Mouse (Mus musculus) megakaryocyte-erythroid progenitor cell, adult 5-6 weeks (primary cell): ENCODE results near the gene Mis12. TPM values are rescaled to one million over a fixed set of nuclear protein-coding genes. Genes with fewer than 3 reads are reported as not detected.

ENCODE experiments used
- ATAC-seq: replicated peaks from 2 replicates; pipeline ENCODE4 v1.8.0; 2016; ENCODE audit warnings: mild to moderate bottlenecking, inconsistent platforms; ENCODE audit not compliant: severe bottlenecking, poor library complexity, low FRiP score, low TSS enrichment
- total RNA-seq, 2 experiments: library from RNA; stranded (forward) in 1 of 2; stranded (reverse) in 1 of 2; fragments of 200-1000, 215-1000 nt in 1 of 2; fragments of >200 nt in 1 of 2; fragmentation: Nextera tagmentation in 1 of 2; gene quantifications; 2 replicates each; pipeline ENCODE4 v1.2.3; 2014 to 2017

Gene Mis12
- total RNA-seq, 2 experiments from 2014 or later: 26.6 to 30.4 TPM

GRCm38 (mm10) chr11:71008321-71008720, 11.1 kb upstream of the Mis12 start:
- ATAC-seq: no peak

GRCm38 (mm10) chr11:71012743-71013142, 6.7 kb upstream of the Mis12 start:
- ATAC-seq: no peak

- no peak for ATAC-seq
These were observed 2.4 kb upstream of the Mis12 start for GRCm38 (mm10) chr11:71017051-71017450.

- no peak for ATAC-seq
These were observed 803 bp upstream of the Mis12 start for GRCm38 (mm10) chr11:71018416-71019200.

GRCm38 (mm10) chr11:71028280-71028679, 8.9 kb downstream of the Mis12 start:
- no peak for ATAC-seq

- ATAC-seq: no peak
These were observed 10.2 kb downstream of the Mis12 start for GRCm38 (mm10) chr11:71029403-71030118.

GRCm38 (mm10) chr11:71032070-71032469, 12.7 kb downstream of the Mis12 start:
- no peak for ATAC-seq

- ATAC-seq: no peak
These were observed 13.2 kb downstream of the Mis12 start for GRCm38 (mm10) chr11:71032491-71033162.

GRCm38 (mm10) chr11:71033163-71033761, 13.9 kb downstream of the Mis12 start, which contains the start of gene 6330403K07Rik:
Gene 6330403K07Rik (minus strand): TSS chr11:71033513.
- 0 out of 2 replicates have a peak, but pooled peaks have one; percentile 35 for ATAC-seq

GRCm38 (mm10) chr11:71039526-71040298, 20.3 kb downstream of the Mis12 start:
- no peak for ATAC-seq

GRCm38 (mm10) chr11:71052554-71052953, 33.1 kb downstream of the Mis12 start:
- ATAC-seq: no peak

GRCm38 (mm10) chr11:71076342-71076741, 56.9 kb downstream of the Mis12 start:
- ATAC-seq: peak; percentile 81

Other genes with a start within 250 kb of the Mis12 start
- gene Scimp, start 207.0 kb upstream of the Mis12 start, total RNA-seq (2014; fragmentation: Nextera tagmentation): not detected in 2 replicates
- gene Scimp, start 207.0 kb upstream of the Mis12 start, total RNA-seq (2017): 0.99 TPM in 1 of 2 replicates, not detected in the other
- 27.3 and 29.6 TPM in 2 replicates for gene Rabep1, start 174.8 kb upstream of the Mis12 start, total RNA-seq (2014; fragmentation: Nextera tagmentation)
- gene Rabep1, start 174.8 kb upstream of the Mis12 start, total RNA-seq (2017): 72.8 and 75.8 TPM in 2 replicates
- 108 and 155 TPM in 2 replicates for gene Nup88, start 49.6 kb upstream of the Mis12 start, total RNA-seq (2014; fragmentation: Nextera tagmentation)
- 152 and 196 TPM in 2 replicates for gene Nup88, start 49.6 kb upstream of the Mis12 start, total RNA-seq (2017)
- gene Rpain, start 49.4 kb upstream of the Mis12 start, total RNA-seq (2014; fragmentation: Nextera tagmentation): 97.4 and 159 TPM in 2 replicates
- 26.1 and 40.1 TPM in 2 replicates for gene Rpain, start 49.4 kb upstream of the Mis12 start, total RNA-seq (2017)
- 583 and 631 TPM in 2 replicates for gene C1qbp, start 36.6 kb upstream of the Mis12 start, total RNA-seq (2014; fragmentation: Nextera tagmentation)
- gene C1qbp, start 36.6 kb upstream of the Mis12 start, total RNA-seq (2017): 97.5 and 154 TPM in 2 replicates
- gene Dhx33, start 15.2 kb upstream of the Mis12 start, total RNA-seq (2014; fragmentation: Nextera tagmentation): 34.9 and 44.1 TPM in 2 replicates
- gene Dhx33, start 15.2 kb upstream of the Mis12 start, total RNA-seq (2017): 54.4 and 55.9 TPM in 2 replicates
- gene Derl2, start 230 bp downstream of the Mis12 start, total RNA-seq (2014; fragmentation: Nextera tagmentation): 14.4 and 18.8 TPM in 2 replicates
- 31.0 and 39.3 TPM in 2 replicates for gene Derl2, start 230 bp downstream of the Mis12 start, total RNA-seq (2017)
- gene 6330403K07Rik, start 13.9 kb downstream of the Mis12 start, total RNA-seq (2014; fragmentation: Nextera tagmentation): not detected in 2 replicates
- gene 6330403K07Rik, start 13.9 kb downstream of the Mis12 start, total RNA-seq (2017): not detected in 2 replicates
- gene Nlrp1a, start 125.1 kb downstream of the Mis12 start, total RNA-seq (2014; fragmentation: Nextera tagmentation): 0.30 TPM in 1 of 2 replicates, not detected in the other
- gene Nlrp1a, start 125.1 kb downstream of the Mis12 start, total RNA-seq (2017): 0.05 and 0.27 TPM in 2 replicates
- 0.40 TPM in 1 of 2 replicates, not detected in the other for gene Nlrp1b, start 211.1 kb downstream of the Mis12 start, total RNA-seq (2014; fragmentation: Nextera tagmentation)
- not detected in 2 replicates for gene Nlrp1b, start 211.1 kb downstream of the Mis12 start, total RNA-seq (2017)